Comparison of ENCODE assay signal across 9 mouse cellular contexts in genomic region chr1:128740616-128741015, GRCm38 (mm10).
DNase-seq lines count a peak whose midpoint lies in the region; ATAC-seq and TF ChIP-seq lines count a peak whose summit lies in the region.
"Had no signal": no experiment of that assay in that cellular context is flagged by ENCODE, and none has a peak within 500 bp of the region (broad histone marks: within the 10 kb centered on the region; RNA-seq: fewer than 3 reads in every experiment).

No protein-coding gene starts in this region.

- no peaks in the 10 kb centered on the region for H3K27me3 ChIP-seq in forebrain, embryonic 14.5 days (replicated peaks; ENCODE audit: control insufficient read depth, insufficient read depth, low read length)
- no peaks in the 10 kb centered on the region for H3K27me3 ChIP-seq in forebrain, embryonic 13.5 days
- H3K27me3 ChIP-seq in limb, embryonic 14.5 days (ENCODE audit: control insufficient read depth, insufficient read depth, low read length) = no peaks in the 10 kb centered on the region
- H3K27me3 ChIP-seq in limb, embryonic 10.5 days (ENCODE audit: low read depth, poor library complexity, severe bottlenecking) = no peaks in the 10 kb centered on the region
- H3K27me3 ChIP-seq in intestine, embryonic 15.5 days (replicated peaks) = no peaks in the 10 kb centered on the region
- H3K27me3 ChIP-seq: neural tube, embryonic 12.5 days had no signal

- H3K4me2 ChIP-seq in forebrain, embryonic 14.5 days (ENCODE audit: low read length) = no peak overlapping the region
- H3K4me2 ChIP-seq in forebrain, embryonic 13.5 days = no peak overlapping the region
- no peak overlapping the region for H3K4me2 ChIP-seq in limb, embryonic 14.5 days (replicated peaks; ENCODE audit: low read depth, low read length, severe bottlenecking)
- H3K4me2 ChIP-seq in intestine, embryonic 15.5 days (replicated peaks) = no peak overlapping the region
- H3K4me2 ChIP-seq: neural tube, embryonic 12.5 days had no signal

- H3K27ac ChIP-seq in forebrain, embryonic 14.5 days (ENCODE audit: low read depth, low read length) = no peak overlapping the region
- no peak overlapping the region for H3K27ac ChIP-seq in forebrain, embryonic 13.5 days
- no peak overlapping the region for H3K27ac ChIP-seq in limb, embryonic 14.5 days (replicated peaks; ENCODE audit: low read depth, low read length)
- H3K27ac ChIP-seq in limb, embryonic 10.5 days = no peak overlapping the region
- H3K27ac ChIP-seq in intestine, embryonic 15.5 days = no peak overlapping the region
- H3K27ac ChIP-seq: neural tube, embryonic 12.5 days had no signal

- peak; percentile 65 for DNase-seq in forebrain, embryonic 14.5 days (ENCODE audit: low spot score)
- DNase-seq in limb, embryonic 14.5 days (ENCODE audit: low spot score) = peak; percentile 43
- DNase-seq in limb, embryonic 10.5 days (ENCODE audit: low spot score) = no peak
- peak; percentile 27 for DNase-seq in layer of hippocampus, adult 11-12 months (ENCODE audit: low spot score)
- peak; percentile 11 for DNase-seq in right cerebral cortex, postnatal 25 days
- DNase-seq in neural tube, embryonic 10.5 days (ENCODE audit: extremely low spot score, low spot score) = no peak

- no peaks in the 10 kb centered on the region for H3K36me3 ChIP-seq in forebrain, embryonic 14.5 days (ENCODE audit: control insufficient read depth, insufficient read depth, low read length)
- H3K36me3 ChIP-seq in forebrain, embryonic 13.5 days (ENCODE audit: poor library complexity, severe bottlenecking) = no peaks in the 10 kb centered on the region
- no peaks in the 10 kb centered on the region for H3K36me3 ChIP-seq in limb, embryonic 14.5 days (ENCODE audit: control insufficient read depth, insufficient read depth, low read length)
- H3K36me3 ChIP-seq in limb, embryonic 10.5 days = no peaks in the 10 kb centered on the region
- no peaks in the 10 kb centered on the region for H3K36me3 ChIP-seq in intestine, embryonic 15.5 days
- H3K36me3 ChIP-seq: neural tube, embryonic 12.5 days had no signal

- no peaks in the 10 kb centered on the region for H3K4me1 ChIP-seq in forebrain, embryonic 14.5 days (ENCODE audit: control insufficient read depth, insufficient read depth, low read length)
- no peaks in the 10 kb centered on the region for H3K4me1 ChIP-seq in forebrain, embryonic 13.5 days
- H3K4me1 ChIP-seq in limb, embryonic 14.5 days (ENCODE audit: control insufficient read depth, insufficient read depth, low read length) = no peaks in the 10 kb centered on the region
- H3K4me1 ChIP-seq in limb, embryonic 10.5 days = no peaks in the 10 kb centered on the region
- H3K4me1 ChIP-seq in intestine, embryonic 15.5 days (replicated peaks) = no peaks in the 10 kb centered on the region
- H3K4me1 ChIP-seq: neural tube, embryonic 12.5 days had no signal

- no peak for TF ChIP-seq POLR2A in limb, embryonic 14.5 days (IDR thresholded peaks at IDR 0.05; ENCODE audit: borderline replicate concordance, extremely low read depth, insufficient read depth, insufficient read length)

- no peak overlapping the region for H3K9ac ChIP-seq in forebrain, embryonic 14.5 days (ENCODE audit: low read length)
- H3K9ac ChIP-seq in forebrain, embryonic 13.5 days = no peak overlapping the region
- H3K9ac ChIP-seq in limb, embryonic 14.5 days (ENCODE audit: low read depth, low read length, severe bottlenecking) = no peak overlapping the region
- no peak overlapping the region for H3K9ac ChIP-seq in intestine, embryonic 15.5 days
- H3K9ac ChIP-seq: neural tube, embryonic 12.5 days had no signal

- H3K9me3 ChIP-seq in forebrain, embryonic 14.5 days (replicated peaks; ENCODE audit: control insufficient read depth, low read length) = no peaks in the 10 kb centered on the region
- H3K9me3 ChIP-seq in forebrain, embryonic 13.5 days (replicated peaks) = no peaks in the 10 kb centered on the region
- H3K9me3 ChIP-seq in limb, embryonic 14.5 days (ENCODE audit: control insufficient read depth, low read length) = no peaks in the 10 kb centered on the region
- no peaks in the 10 kb centered on the region for H3K9me3 ChIP-seq in limb, embryonic 10.5 days (replicated peaks)
- H3K9me3 ChIP-seq in intestine, embryonic 15.5 days = no peaks in the 10 kb centered on the region

- ATAC-seq in forebrain, embryonic 14.5 days = no peak
- ATAC-seq in forebrain, embryonic 13.5 days = no peak
- no peak for ATAC-seq in limb, embryonic 14.5 days (ENCODE audit: low FRiP score, low read depth)
- no peak for ATAC-seq in intestine, embryonic 15.5 days

- 58% methylated on average over 2 of the region's 2 CpGs for WGBS in forebrain, embryonic 14.5 days
- WGBS in forebrain, embryonic 13.5 days = 67% methylated on average over 2 of the region's 2 CpGs
- 74% methylated on average over 2 of the region's 2 CpGs for WGBS in limb, embryonic 14.5 days
- 85% methylated on average over 2 of the region's 2 CpGs for WGBS in limb, embryonic 10.5 days
- 56% methylated on average over 2 of the region's 2 CpGs for WGBS in intestine, embryonic 15.5 days

- H3K4me3 ChIP-seq in forebrain, embryonic 14.5 days (ENCODE audit: low read depth, low read length) = no peak overlapping the region
- H3K4me3 ChIP-seq in forebrain, embryonic 13.5 days = no peak overlapping the region
- H3K4me3 ChIP-seq in limb, embryonic 14.5 days (replicated peaks; ENCODE audit: low read length) = no peak overlapping the region
- no peak overlapping the region for H3K4me3 ChIP-seq in limb, embryonic 10.5 days
- H3K4me3 ChIP-seq in intestine, embryonic 15.5 days (replicated peaks) = no peak overlapping the region
- H3K4me3 ChIP-seq: neural tube, embryonic 12.5 days had no signal

Comparison
In these comparisons a context has a peak if more than half of its experiments do, and no peak if none do; other contexts are left out.
1. DNase-seq: peak in forebrain, embryonic 14.5 days (single experiment), limb, embryonic 14.5 days (single experiment), layer of hippocampus, adult 11-12 months (single experiment) and right cerebral cortex, postnatal 25 days (single experiment); none in limb, embryonic 10.5 days (single experiment) and neural tube, embryonic 10.5 days (single experiment).